Mouse (Mus musculus) liver, embryonic 13.5 days (tissue): ENCODE data around the gene Fam129c. TPM values are rescaled to one million over a fixed set of nuclear protein-coding genes. Genes with fewer than 3 reads are reported as not detected.

ENCODE experiments used
- ATAC-seq: fragments of 200-750 bp; cut with Nextera tagmentation; 2 replicates; pipeline ENCODE4 v1.8.0; 2017; ENCODE audit warnings: low read depth, mild to moderate bottlenecking, moderate number of reproducible peaks, moderate library complexity
- DNase-seq: peaks from one replicate; pipeline ENCODE4 v3.0.0; 2022
- H3K27ac ChIP-seq: fragments of 300-500 bp; sonication (generic); 2 replicates; pipeline ENCODE4 v1.5.1; 2015; ENCODE audit warnings: moderate library complexity, mild to moderate bottlenecking, inconsistent platforms
- H3K27me3 ChIP-seq: fragments of 300-500 bp; sonication (generic); 2 replicates; pipeline ENCODE4 v1.6.1; 2015; ENCODE audit warnings: mild to moderate bottlenecking, inconsistent platforms
- H3K36me3 ChIP-seq: fragments of 300-500 bp; sonication (generic); 2 replicates; pipeline ENCODE4 v1.6.1; 2015; ENCODE audit warnings: mild to moderate bottlenecking, inconsistent platforms
- H3K4me1 ChIP-seq: fragments of 300-500 bp; sonication (generic); replicated peaks from 2 replicates; pipeline ENCODE4 v1.6.1; 2015; ENCODE audit warnings: inconsistent platforms
- H3K4me2 ChIP-seq: fragments of 300-500 bp; sonication (generic); 2 replicates; pipeline ENCODE4 v1.6.1; 2015; ENCODE audit warnings: inconsistent platforms, mild to moderate bottlenecking, moderate library complexity
- H3K4me3 ChIP-seq: fragments of 300-500 bp; sonication (generic); replicated peaks from 2 replicates; pipeline ENCODE4 v1.5.1; 2015; ENCODE audit warnings: mild to moderate bottlenecking, inconsistent platforms
- H3K9ac ChIP-seq: fragments of 300-500 bp; sonication (generic); 2 replicates; pipeline ENCODE4 v1.6.1; 2015; ENCODE audit warnings: mild to moderate bottlenecking, inconsistent platforms
- H3K9me3 ChIP-seq: fragments of 300-500 bp; sonication (generic); replicated peaks from 2 replicates; pipeline ENCODE4 v1.6.1; 2016; ENCODE audit warnings: inconsistent platforms
- WGBS: fragments of 180-500 bp; shearing (Covaris S2); methylation state at CpG from one replicate; pipeline ENCODE4 v1.1.7; 2015; ENCODE audit not compliant: insufficient replicate concordance; 5-methylcytosine and 5-hydroxymethylcytosine counted together
- polyA plus RNA-seq: library from polyadenylated mRNA; unstranded; fragments of >200 nt; fragmentation: Nextera tagmentation; extraction: Ambion mirVana; gene quantifications from 2 replicates; pipeline ENCODE4 v1.2.1, GENCODE M21; 2015

Fam129c gene
- polyA plus RNA-seq, 1 experiment from 2014 or later = 0.28 TPM

- Histone ChIP-seq H3K27ac (no peak overlapping the region), H3K4me1 (peaks cover 12% of the 10 kb centered on the region), H3K9me3 (no peaks in the 10 kb centered on the region), H3K9ac (no peak overlapping the region), H3K4me2 (no peak overlapping the region), H3K4me3 (no peak overlapping the region), H3K36me3 (no peaks in the 10 kb centered on the region), H3K27me3 (peaks cover 17% of the 10 kb centered on the region)
- DNase-seq (no peak), ATAC-seq (no peak)
- 55% methylated on average over 1 of the region's 1 CpGs for WGBS
These were observed 22.4 kb upstream of the Fam129c start for GRCm38 (mm10) chr8:71575020-71575419.

GRCm38 (mm10) chr8:71577856-71578387 is 19.5 kb upstream of the Fam129c start:
- no peaks in the 10 kb centered on the region for H3K36me3 ChIP-seq
- WGBS = 37% methylated on average over 4 of the region's 4 CpGs
- DNase-seq = no peak
- 0 out of 2 replicates have a peak, but pooled peaks cover 5% of the 10 kb centered on the region for H3K4me1 ChIP-seq
- H3K27ac ChIP-seq = no peak overlapping the region
- H3K27me3 ChIP-seq = no peaks in the 10 kb centered on the region
- no peak overlapping the region for H3K4me2 ChIP-seq
- H3K9ac ChIP-seq = no peak overlapping the region
- H3K9me3 ChIP-seq = no peaks in the 10 kb centered on the region
- ATAC-seq = no peak
- no peak overlapping the region for H3K4me3 ChIP-seq

- Histone ChIP-seq H3K9me3 (no peaks in the 10 kb centered on the region), H3K4me3 (no peak overlapping the region), H3K27ac (no peak overlapping the region), H3K9ac (no peak overlapping the region), H3K36me3 (no peaks in the 10 kb centered on the region), H3K4me2 (no peak overlapping the region), H3K4me1 (0 out of 2 replicates have a peak, but pooled peaks cover 5% of the 10 kb centered on the region), H3K27me3 (no peaks in the 10 kb centered on the region)
- DNase-seq = no peak
- 47% methylated on average over 1 of the region's 1 CpGs for WGBS
- no peak for ATAC-seq
These were observed 18.4 kb upstream of the Fam129c start for GRCm38 (mm10) chr8:71579009-71579408.

GRCm38 (mm10) chr8:71579476-71579875 is 18.0 kb upstream of the Fam129c start:
- no peak overlapping the region for H3K4me3 ChIP-seq
- no peak overlapping the region for H3K27ac ChIP-seq
- H3K27me3 ChIP-seq = no peaks in the 10 kb centered on the region
- 0 out of 2 replicates have a peak, but pooled peaks cover 5% of the 10 kb centered on the region for H3K4me1 ChIP-seq
- no peak overlapping the region for H3K4me2 ChIP-seq
- WGBS = 87% methylated on average over 14 of the region's 14 CpGs
- DNase-seq (no peak), ATAC-seq (no peak)
- H3K9me3 ChIP-seq = no peaks in the 10 kb centered on the region
- H3K9ac ChIP-seq = no peak overlapping the region
- no peaks in the 10 kb centered on the region for H3K36me3 ChIP-seq

GRCm38 (mm10) chr8:71580201-71580600 is 17.2 kb upstream of the Fam129c start:
- no peak for DNase-seq
- no peaks in the 10 kb centered on the region for H3K36me3 ChIP-seq
- H3K27ac ChIP-seq = no peak overlapping the region
- ATAC-seq = no peak
- H3K4me2 ChIP-seq = no peak overlapping the region
- H3K27me3 ChIP-seq = no peaks in the 10 kb centered on the region
- no peak overlapping the region for H3K4me3 ChIP-seq
- H3K9me3 ChIP-seq = no peaks in the 10 kb centered on the region
- H3K4me1 ChIP-seq = 0 out of 2 replicates have a peak, but pooled peaks cover 5% of the 10 kb centered on the region
- H3K9ac ChIP-seq = no peak overlapping the region
- 65% methylated on average over 9 of the region's 9 CpGs for WGBS

GRCm38 (mm10) chr8:71586891-71587290 is 10.6 kb upstream of the Fam129c start:
- Histone ChIP-seq H3K4me3 (no peak overlapping the region), H3K27ac (no peak overlapping the region), H3K9ac (no peak overlapping the region), H3K9me3 (no peaks in the 10 kb centered on the region), H3K27me3 (no peaks in the 10 kb centered on the region), H3K4me2 (no peak overlapping the region), H3K36me3 (no peaks in the 10 kb centered on the region), H3K4me1 (peaks cover 16% of the 10 kb centered on the region)
- ATAC-seq (no peak), DNase-seq (no peak)
- 50% methylated on average over 2 of the region's 2 CpGs for WGBS

GRCm38 (mm10) chr8:71588762-71589161 is 8.7 kb upstream of the Fam129c start:
- no peak overlapping the region for H3K4me3 ChIP-seq
- H3K4me2 ChIP-seq = no peak overlapping the region
- DNase-seq (no peak), ATAC-seq (no peak)
- no peak overlapping the region for H3K9ac ChIP-seq
- H3K4me1 ChIP-seq = peaks cover 31% of the 10 kb centered on the region
- no peaks in the 10 kb centered on the region for H3K36me3 ChIP-seq
- no peaks in the 10 kb centered on the region for H3K9me3 ChIP-seq
- no peak overlapping the region for H3K27ac ChIP-seq
- 65% methylated on average over 3 of the region's 3 CpGs for WGBS
- no peaks in the 10 kb centered on the region for H3K27me3 ChIP-seq

GRCm38 (mm10) chr8:71591017-71591416 is 6.4 kb upstream of the Fam129c start:
- H3K9me3 ChIP-seq = no peaks in the 10 kb centered on the region
- DNase-seq = no peak
- H3K4me3 ChIP-seq = peak overlapping the region; percentile 79
- WGBS = 14% methylated on average over 5 of the region's 5 CpGs
- no peaks in the 10 kb centered on the region for H3K27me3 ChIP-seq
- H3K4me1 ChIP-seq = peaks cover 44% of the 10 kb centered on the region
- H3K4me2 ChIP-seq = peak overlapping the region; percentile 95
- ATAC-seq = no peak
- H3K36me3 ChIP-seq = no peaks in the 10 kb centered on the region
- H3K27ac ChIP-seq = peak overlapping the region; percentile 94
- H3K9ac ChIP-seq = peak overlapping the region; percentile 83

- peak; percentile 89 for ATAC-seq
- under 1% methylated on average over 71 of the region's 71 CpGs for WGBS
These were observed 5.7 kb upstream of the Fam129c start, which contains the start of gene Pgls for GRCm38 (mm10) chr8:71591471-71592373. Pgls (plus strand) TSS chr8:71592176.

GRCm38 (mm10) chr8:71592374-71593170 is 4.9 kb upstream of the Fam129c start:
- H3K27me3 ChIP-seq = no peaks in the 10 kb centered on the region
- 3% methylated on average over 60 of the region's 60 CpGs for WGBS
- H3K4me2 ChIP-seq = peak overlapping the region; percentile 95
- H3K4me3 ChIP-seq = peak overlapping the region; percentile 79
- peak overlapping the region; percentile 94 for H3K27ac ChIP-seq
- no peaks in the 10 kb centered on the region for H3K36me3 ChIP-seq
- no peaks in the 10 kb centered on the region for H3K9me3 ChIP-seq
- DNase-seq (no peak), ATAC-seq (peak; percentile 38)
- H3K9ac ChIP-seq = peak overlapping the region; percentile 83
- H3K4me1 ChIP-seq = peaks cover 55% of the 10 kb centered on the region

More at GRCm38 (mm10) chr8:71591471-71592373, 5.7 kb upstream of the Fam129c start, which contains the start of gene Pgls:
- Histone ChIP-seq H3K4me1 (peaks cover 51% of the 10 kb centered on the region), H3K36me3 (no peaks in the 10 kb centered on the region), H3K27me3 (no peaks in the 10 kb centered on the region), H3K9ac (peak within 1 kb of the TSS; percentile 83), H3K9me3 (no peaks in the 10 kb centered on the region), H3K27ac (peak within 1 kb of the TSS; percentile 94), H3K4me3 (peak within 1 kb of the TSS; percentile 79), H3K4me2 (peak within 1 kb of the TSS; percentile 95)
- DNase-seq = peak; percentile 89
